Mouse (Mus musculus): ENCODE data around the gene Zfp654. TPM values are rescaled to one million over a fixed set of nuclear protein-coding genes. Genes with fewer than 3 reads are reported as not detected.

Gene Zfp654
- polyA plus RNA-seq, 1 experiment = 0.02 TPM

DNA sequence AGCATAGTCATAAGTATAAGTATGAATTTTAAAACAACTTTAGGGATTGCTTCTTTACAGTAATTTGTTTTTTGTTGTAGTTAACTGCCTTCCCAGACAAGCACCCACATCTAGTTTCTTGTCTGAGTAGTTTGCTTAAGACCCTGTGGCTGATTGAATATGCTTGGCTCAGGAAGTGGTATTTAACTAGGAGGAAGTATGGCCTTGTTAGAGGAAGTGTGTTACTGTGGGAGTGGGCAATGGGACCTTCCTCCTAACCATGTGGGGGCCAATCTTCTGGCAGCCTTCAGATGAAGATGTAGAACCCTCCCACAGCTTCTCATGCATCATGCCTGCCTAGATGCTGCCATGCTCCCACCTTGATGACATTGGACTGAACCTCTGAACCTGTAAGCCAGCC is 49.8 kb downstream of the Zfp654 start:
- H3K36me3 ChIP-seq (ENCODE audit: control insufficient read depth) = peaks cover 12% of the 10 kb centered on the region
- TF ChIP-seq TAL1 (IDR thresholded peaks at IDR 0.05; ENCODE audit: low read length) (no peak), GATA1 (IDR thresholded peaks at IDR 0.05; ENCODE audit: low read length) (no peak)
- peaks cover 3% of the 10 kb centered on the region; the same call in 1 of the 2 replicates for H3K4me1 ChIP-seq (ENCODE audit: control insufficient read depth)

DNA sequence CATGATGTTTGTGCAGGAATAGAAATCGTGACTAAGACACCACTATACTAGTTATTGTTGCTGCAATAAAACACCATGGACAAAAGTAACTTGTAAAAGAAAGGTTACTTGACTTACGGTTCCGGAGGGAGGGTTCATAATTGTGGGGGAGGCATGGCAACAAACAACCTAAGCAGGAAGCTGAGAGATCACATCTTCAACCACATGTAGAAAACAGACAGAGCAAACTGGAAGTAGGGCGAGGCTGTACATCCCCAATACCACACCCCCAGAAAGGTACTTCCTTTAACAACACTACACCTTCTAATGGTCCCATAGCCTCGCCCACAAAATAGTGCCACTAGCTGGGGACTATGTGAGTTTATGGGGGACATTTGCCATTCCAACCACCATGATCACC is 51.1 kb downstream of the Zfp654 start:
- Histone ChIP-seq H3K9me3 (ENCODE audit: control insufficient read depth, low read length) (no peaks in the 10 kb centered on the region), H3K4me1 (ENCODE audit: control insufficient read depth) (peaks cover 3% of the 10 kb centered on the region; the same call in 1 of the 2 replicates), H3K4me3 (replicated peaks) (no peak overlapping the region), H3K27me3 (ENCODE audit: control insufficient read depth) (no peaks in the 10 kb centered on the region), H3K36me3 (ENCODE audit: control insufficient read depth) (peaks cover 8% of the 10 kb centered on the region)
- TF ChIP-seq TAL1 (IDR thresholded peaks at IDR 0.05; ENCODE audit: low read length) (no peak), GATA1 (IDR thresholded peaks at IDR 0.05; ENCODE audit: low read length) (no peak)

More for the DNA sequence above, 49.8 kb downstream of the Zfp654 start:
- Histone ChIP-seq H3K27me3 (ENCODE audit: control insufficient read depth) (no peaks in the 10 kb centered on the region), H3K4me3 (replicated peaks) (no peak overlapping the region), H3K9me3 (ENCODE audit: control insufficient read depth, low read length) (no peaks in the 10 kb centered on the region)

GRCm38 (mm10) chr16:64794802-64795201 is 56.6 kb downstream of the Zfp654 start:
- no peaks in the 10 kb centered on the region for H3K9me3 ChIP-seq (ENCODE audit: control insufficient read depth, low read length)
- H3K36me3 ChIP-seq (ENCODE audit: control insufficient read depth) = peaks cover 6% of the 10 kb centered on the region
- no peaks in the 10 kb centered on the region for H3K4me1 ChIP-seq (ENCODE audit: control insufficient read depth)
- TF ChIP-seq TAL1 (IDR thresholded peaks at IDR 0.05; ENCODE audit: low read length) (no peak), GATA1 (IDR thresholded peaks at IDR 0.05; ENCODE audit: low read length) (no peak)
- no peak overlapping the region for H3K4me3 ChIP-seq (replicated peaks)
- no peaks in the 10 kb centered on the region for H3K27me3 ChIP-seq (ENCODE audit: control insufficient read depth)

DNA sequence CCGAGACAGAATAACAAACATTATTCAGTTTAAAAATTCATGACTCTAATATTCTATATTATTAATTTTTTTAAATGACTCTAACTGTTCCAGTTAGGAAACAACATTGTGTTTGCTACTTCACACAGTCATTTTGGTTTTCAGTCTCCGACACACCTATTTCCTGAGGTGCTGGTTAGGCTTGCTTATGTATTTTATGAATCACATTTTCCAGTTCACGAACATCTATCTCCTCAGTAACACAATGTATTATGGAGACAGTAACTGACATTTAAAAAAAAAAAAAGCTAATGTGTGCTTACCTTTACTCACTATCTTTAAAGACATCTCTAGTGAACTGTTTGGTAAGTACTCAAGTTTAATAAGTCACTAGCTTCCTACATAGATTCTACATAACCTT is 61.7 kb downstream of the Zfp654 start:
- H3K4me1 ChIP-seq (ENCODE audit: control insufficient read depth) = no peaks in the 10 kb centered on the region
- no peak overlapping the region for H3K4me3 ChIP-seq (replicated peaks)
- H3K27me3 ChIP-seq (ENCODE audit: control insufficient read depth) = no peaks in the 10 kb centered on the region
- peaks cover 31% of the 10 kb centered on the region for H3K36me3 ChIP-seq (ENCODE audit: control insufficient read depth)
- H3K9me3 ChIP-seq (ENCODE audit: control insufficient read depth, low read length) = no peaks in the 10 kb centered on the region
- no peak for TF ChIP-seq GATA1 (IDR thresholded peaks at IDR 0.05; ENCODE audit: low read length)
- TF ChIP-seq TAL1 (IDR thresholded peaks at IDR 0.05; ENCODE audit: low read length) = no peak

DNA sequence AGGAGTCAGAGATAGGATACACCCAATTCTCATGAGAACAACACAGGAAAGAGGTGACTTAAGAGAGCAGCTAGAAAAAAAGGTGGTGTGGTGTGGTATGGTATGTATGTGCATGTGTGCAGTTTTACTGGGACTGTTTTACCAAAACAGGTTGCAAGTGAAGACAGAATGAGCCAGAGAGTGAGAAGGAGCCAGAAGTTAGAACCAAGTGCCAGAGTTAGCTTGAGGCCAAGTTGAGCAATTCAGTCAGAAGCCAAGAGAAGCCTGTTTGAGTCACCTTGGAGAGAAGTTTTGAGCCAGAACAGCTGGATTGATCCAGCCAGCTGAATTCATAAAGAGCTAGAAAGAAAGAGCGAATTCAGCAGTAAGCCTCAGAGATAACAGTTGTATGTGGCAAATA is 75.9 kb downstream of the Zfp654 start:
- Histone ChIP-seq H3K4me3 (replicated peaks) (no peak overlapping the region), H3K4me1 (ENCODE audit: control insufficient read depth) (peaks cover 6% of the 10 kb centered on the region), H3K27me3 (ENCODE audit: control insufficient read depth) (no peaks in the 10 kb centered on the region; the same call in 1 of the 2 replicates), H3K36me3 (ENCODE audit: control insufficient read depth) (no peaks in the 10 kb centered on the region), H3K9me3 (ENCODE audit: control insufficient read depth, low read length) (no peaks in the 10 kb centered on the region)
- TF ChIP-seq GATA1 (IDR thresholded peaks at IDR 0.05; ENCODE audit: low read length) (no peak), TAL1 (IDR thresholded peaks at IDR 0.05; ENCODE audit: low read length) (no peak)

GRCm38 (mm10) chr16:64771431-64771818 is 80.0 kb downstream of the Zfp654 start:
- Histone ChIP-seq H3K9me3 (ENCODE audit: control insufficient read depth, low read length) (no peaks in the 10 kb centered on the region), H3K4me1 (ENCODE audit: control insufficient read depth) (peaks cover 12% of the 10 kb centered on the region), H3K27me3 (ENCODE audit: control insufficient read depth) (no peaks in the 10 kb centered on the region; the same call in 1 of the 2 replicates), H3K4me3 (replicated peaks) (peak overlapping the region; percentile 91), H3K36me3 (ENCODE audit: control insufficient read depth) (peaks cover 6% of the 10 kb centered on the region)
- no peak for TF ChIP-seq GATA1 (IDR thresholded peaks at IDR 0.05; ENCODE audit: low read length)
- TF ChIP-seq TAL1 (IDR thresholded peaks at IDR 0.05; ENCODE audit: low read length) = no peak

- Histone ChIP-seq H3K36me3 (ENCODE audit: control insufficient read depth) (peaks cover 12% of the 10 kb centered on the region), H3K9me3 (ENCODE audit: control insufficient read depth, low read length) (no peaks in the 10 kb centered on the region), H3K4me1 (ENCODE audit: control insufficient read depth) (peaks cover 12% of the 10 kb centered on the region), H3K4me3 (replicated peaks) (peak within 1 kb of the TSS; percentile 91), H3K27me3 (ENCODE audit: control insufficient read depth) (no peaks in the 10 kb centered on the region; the same call in 1 of the 2 replicates)
- no peak for TF ChIP-seq TAL1 (IDR thresholded peaks at IDR 0.05; ENCODE audit: low read length)
- TF ChIP-seq GATA1 (IDR thresholded peaks at IDR 0.05; ENCODE audit: low read length) = no peak
These were observed 80.7 kb downstream of the Zfp654 start, which contains the start of gene 4930453N24Rik for GRCm38 (mm10) chr16:64770521-64771430. 4930453N24Rik (minus strand) TSS chr16:64771161.

GRCm38 (mm10) chr16:64766696-64767300 is 84.7 kb downstream of the Zfp654 start:
- H3K9me3 ChIP-seq (ENCODE audit: control insufficient read depth, low read length) = peaks cover 6% of the 10 kb centered on the region; the same call in 1 of the 2 replicates
- TF ChIP-seq TAL1 (IDR thresholded peaks at IDR 0.05; ENCODE audit: low read length) = no peak
- no peak for TF ChIP-seq GATA1 (IDR thresholded peaks at IDR 0.05; ENCODE audit: low read length)
- peaks cover 38% of the 10 kb centered on the region for H3K36me3 ChIP-seq (ENCODE audit: control insufficient read depth)
- no peaks in the 10 kb centered on the region for H3K27me3 ChIP-seq (ENCODE audit: control insufficient read depth)
- no peak overlapping the region for H3K4me3 ChIP-seq (replicated peaks)
- peaks cover 12% of the 10 kb centered on the region for H3K4me1 ChIP-seq (ENCODE audit: control insufficient read depth)

DNA sequence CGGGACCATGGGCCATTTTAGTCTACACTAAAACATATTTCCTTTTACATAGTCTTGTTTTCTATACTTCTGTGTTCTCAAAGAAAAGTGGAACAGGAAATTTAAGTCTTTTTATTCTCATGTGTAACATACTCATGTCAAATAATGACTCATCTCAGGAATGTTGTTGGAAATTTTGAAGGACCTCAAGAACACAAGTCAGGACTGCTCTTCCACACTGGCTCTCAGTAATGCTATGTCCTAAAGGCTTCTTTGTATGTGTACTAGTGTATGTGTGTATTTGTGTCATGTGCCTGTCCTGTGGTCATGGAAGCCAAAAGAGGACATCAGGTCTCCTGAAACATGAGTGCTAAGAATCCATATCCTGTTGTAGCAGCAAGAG is 92.2 kb downstream of the Zfp654 start:
- TF ChIP-seq GATA1 (IDR thresholded peaks at IDR 0.05; ENCODE audit: low read length) (no peak), TAL1 (IDR thresholded peaks at IDR 0.05; ENCODE audit: low read length) (no peak)
- H3K36me3 ChIP-seq (ENCODE audit: control insufficient read depth) = peaks cover 15% of the 10 kb centered on the region
- no peaks in the 10 kb centered on the region for H3K27me3 ChIP-seq (ENCODE audit: control insufficient read depth)
- H3K9me3 ChIP-seq (ENCODE audit: control insufficient read depth, low read length) = peaks cover 9% of the 10 kb centered on the region
- H3K4me3 ChIP-seq (replicated peaks) = no peak overlapping the region
- no peaks in the 10 kb centered on the region for H3K4me1 ChIP-seq (ENCODE audit: control insufficient read depth)

Data from erythroblast, embryonic 14.5 days (primary cell).